Mouse (Mus musculus): ENCODE results near the gene Dtnb.

Dtnb gene

GRCm38 (mm10) chr12:3572581-3573397, 608 bp downstream of the Dtnb start:
- DNase-seq (ENCODE audit: low read depth): no peak

GRCm38 (mm10) chr12:3573410-3573809, 1.2 kb downstream of the Dtnb start:
- no peak for DNase-seq (ENCODE audit: low read depth)

- no peak for DNase-seq (ENCODE audit: low read depth)
Observed at GRCm38 (mm10) chr12:3574670-3575069, 2.5 kb downstream of the Dtnb start.

- no peak for DNase-seq (ENCODE audit: low read depth)
Observed at GRCm38 (mm10) chr12:3579958-3580530, 7.9 kb downstream of the Dtnb start.

- no peak for DNase-seq (ENCODE audit: low read depth)
Observed at GRCm38 (mm10) chr12:3582604-3583003, 10.4 kb downstream of the Dtnb start.

GRCm38 (mm10) chr12:3585525-3585924, 13.3 kb downstream of the Dtnb start:
- no peak for DNase-seq (ENCODE audit: low read depth)

GRCm38 (mm10) chr12:3587010-3587409, 14.8 kb downstream of the Dtnb start:
- DNase-seq (ENCODE audit: low read depth): no peak

GRCm38 (mm10) chr12:3590039-3590438, 17.9 kb downstream of the Dtnb start:
- DNase-seq (ENCODE audit: low read depth): no peak

GRCm38 (mm10) chr12:3591595-3591994, 19.4 kb downstream of the Dtnb start:
- DNase-seq (ENCODE audit: low read depth): no peak

GRCm38 (mm10) chr12:3602786-3603185, 30.6 kb downstream of the Dtnb start:
- DNase-seq (ENCODE audit: low read depth): no peak

GRCm38 (mm10) chr12:3606202-3606601, 34.0 kb downstream of the Dtnb start:
- no peak for DNase-seq (ENCODE audit: low read depth)

- DNase-seq (ENCODE audit: low read depth): peak; percentile 39
Observed at GRCm38 (mm10) chr12:3609747-3610146, 37.6 kb downstream of the Dtnb start.

GRCm38 (mm10) chr12:3611871-3612270, 39.7 kb downstream of the Dtnb start:
- DNase-seq (ENCODE audit: low read depth): no peak

- DNase-seq (ENCODE audit: low read depth): no peak
Observed at GRCm38 (mm10) chr12:3615041-3615440, 42.9 kb downstream of the Dtnb start.

- DNase-seq (ENCODE audit: low read depth): peak; percentile 22
Observed at GRCm38 (mm10) chr12:3618144-3619020, 46.2 kb downstream of the Dtnb start.

- DNase-seq (ENCODE audit: low read depth): no peak
Observed at GRCm38 (mm10) chr12:3619021-3619367, 46.8 kb downstream of the Dtnb start.

- no peak for DNase-seq (ENCODE audit: low read depth)
Observed at GRCm38 (mm10) chr12:3626880-3627279, 54.7 kb downstream of the Dtnb start.

GRCm38 (mm10) chr12:3641931-3642330, 69.8 kb downstream of the Dtnb start:
- peak; percentile 14 for DNase-seq (ENCODE audit: low read depth)

- DNase-seq (ENCODE audit: low read depth): no peak
Observed at GRCm38 (mm10) chr12:3656799-3657198, 84.6 kb downstream of the Dtnb start.

- DNase-seq (ENCODE audit: low read depth): no peak
Observed at GRCm38 (mm10) chr12:3657234-3657633, 85.1 kb downstream of the Dtnb start.

- DNase-seq (ENCODE audit: low read depth): no peak
Observed at GRCm38 (mm10) chr12:3657786-3658185, 85.6 kb downstream of the Dtnb start.

- no peak for DNase-seq (ENCODE audit: low read depth)
Observed at GRCm38 (mm10) chr12:3659554-3660311, 87.6 kb downstream of the Dtnb start.

Measured in c-Kit-positive CD71-negative TER-119-negative erythroid progenitor cells, embryonic 14.5 days (primary cell).